Comparison of ENCODE assay signal across 8 mouse cellular contexts in the genomic region with DNA sequence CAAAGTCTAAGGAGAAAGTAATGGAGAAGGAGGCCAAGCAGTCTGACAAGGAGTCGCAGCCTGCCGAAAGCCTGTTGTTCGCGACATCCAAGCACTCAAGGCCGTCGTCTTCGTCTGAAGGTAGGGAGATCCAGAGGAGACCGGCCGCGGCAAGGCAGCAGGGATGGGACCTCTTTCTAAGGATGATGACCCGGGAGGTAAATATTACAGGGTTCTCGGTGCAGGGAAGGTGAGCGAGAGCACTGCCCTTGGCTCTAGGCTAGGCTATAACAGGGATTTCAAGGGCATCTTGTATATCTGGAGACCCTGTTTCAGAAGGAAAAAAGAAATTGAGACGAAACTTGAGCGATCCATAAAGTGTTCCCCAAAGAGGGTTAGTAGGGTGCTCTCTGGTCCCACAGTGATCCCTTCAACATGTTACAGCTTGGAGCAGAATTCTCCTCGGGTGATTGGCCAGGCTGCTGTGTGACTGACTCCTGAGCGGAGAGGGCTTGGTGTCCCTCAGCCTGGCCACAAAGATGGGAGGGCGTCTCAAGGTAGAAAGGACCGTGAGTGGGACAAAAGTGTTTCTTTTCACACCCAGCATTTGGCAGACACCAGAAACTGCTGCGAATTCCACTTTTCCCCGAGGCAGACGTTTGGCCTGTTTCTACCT. TPM values are rescaled to one million over a fixed set of nuclear protein-coding genes. Genes with fewer than 3 reads are reported as not detected.
DNase-seq lines count a peak whose midpoint lies in the region; ATAC-seq and TF ChIP-seq lines count a peak whose summit lies in the region.

No protein-coding gene starts in this region.

- H3K36me3 ChIP-seq in kidney, postnatal 0 days (ENCODE audit: insufficient read depth, low read length), result 0 out of 2 replicates have a peak, but pooled peaks cover 3% of the 10 kb centered on the region
- peaks cover 22% of the 10 kb centered on the region for H3K36me3 ChIP-seq in embryonic facial prominence, embryonic 15.5 days
- peaks cover 14% of the 10 kb centered on the region; the same call in 1 of the 2 replicates for H3K36me3 ChIP-seq in hindbrain, postnatal 0 days (ENCODE audit: insufficient read depth, low read length)
- H3K36me3 ChIP-seq in midbrain, embryonic 16.5 days (ENCODE audit: control insufficient read depth, insufficient read depth, low read length), result peaks cover 5% of the 10 kb centered on the region

- WGBS in kidney, postnatal 0 days, result 6% methylated on average over 22 of the region's 22 CpGs
- WGBS in embryonic facial prominence, embryonic 15.5 days, result 20% methylated on average over 22 of the region's 22 CpGs
- 18% methylated on average over 22 of the region's 22 CpGs for WGBS in hindbrain, postnatal 0 days
- 20% methylated on average over 22 of the region's 22 CpGs for WGBS in midbrain, embryonic 16.5 days

- peak overlapping the region; percentile 97 for H3K9ac ChIP-seq in kidney, postnatal 0 days (ENCODE audit: low read depth, low read length)
- H3K9ac ChIP-seq in embryonic facial prominence, embryonic 15.5 days, result peak overlapping the region; percentile 99
- peak overlapping the region; percentile 99 for H3K9ac ChIP-seq in hindbrain, postnatal 0 days (replicated peaks; ENCODE audit: low read length)
- H3K9ac ChIP-seq in midbrain, embryonic 16.5 days (ENCODE audit: low read depth, low read length), result peak overlapping the region; percentile 84

- TF ChIP-seq CTCF in kidney, postnatal 0 days (IDR thresholded peaks at IDR 0.05; ENCODE audit: low read depth), result no peak
- no peak for TF ChIP-seq CTCF in hindbrain, postnatal 0 days (IDR thresholded peaks at IDR 0.05; ENCODE audit: low read depth)

- H3K9me3 ChIP-seq in kidney, postnatal 0 days (replicated peaks; ENCODE audit: low read length), result no peaks in the 10 kb centered on the region
- H3K9me3 ChIP-seq in embryonic facial prominence, embryonic 15.5 days (replicated peaks), result no peaks in the 10 kb centered on the region
- no peaks in the 10 kb centered on the region for H3K9me3 ChIP-seq in hindbrain, postnatal 0 days (ENCODE audit: low read length)
- H3K9me3 ChIP-seq in midbrain, embryonic 16.5 days (replicated peaks; ENCODE audit: control insufficient read depth, low read length, poor library complexity, severe bottlenecking), result no peaks in the 10 kb centered on the region

- peaks cover 14% of the 10 kb centered on the region for H3K4me1 ChIP-seq in kidney, postnatal 0 days (replicated peaks; ENCODE audit: insufficient read depth, low read length)
- H3K4me1 ChIP-seq in embryonic facial prominence, embryonic 15.5 days, result peaks cover 21% of the 10 kb centered on the region
- peaks cover 13% of the 10 kb centered on the region for H3K4me1 ChIP-seq in hindbrain, postnatal 0 days (ENCODE audit: insufficient read depth, low read length)
- H3K4me1 ChIP-seq in midbrain, embryonic 16.5 days (ENCODE audit: control insufficient read depth, insufficient read depth, low read length), result peaks cover 20% of the 10 kb centered on the region

- peak overlapping the region; percentile 95 for H3K4me3 ChIP-seq in kidney, postnatal 0 days (replicated peaks; ENCODE audit: low read depth, low read length)
- peak overlapping the region; percentile 95 for H3K4me3 ChIP-seq in embryonic facial prominence, embryonic 15.5 days (replicated peaks)
- peak overlapping the region; percentile 97 for H3K4me3 ChIP-seq in hindbrain, postnatal 0 days (ENCODE audit: low read length)
- H3K4me3 ChIP-seq in midbrain, embryonic 16.5 days (ENCODE audit: low read depth, low read length), result peak overlapping the region; percentile 63

- peak; percentile 29 for DNase-seq in kidney, postnatal 0 days (ENCODE audit: low spot score)
- DNase-seq in kidney, postnatal 10 days, result no peak
- DNase-seq in hindbrain, postnatal 0 days (ENCODE audit: low spot score), result no peak
- no peak for DNase-seq in right cerebral cortex, postnatal 14 days
- DNase-seq in right cerebral cortex, postnatal 4 days, result no peak
- DNase-seq in gastrocnemius, adult 18-20 months (ENCODE audit: low spot score), result no peak

- peak; percentile 21; the same call in 1 of the 2 replicates for ATAC-seq in kidney, postnatal 0 days (replicated peaks; ENCODE audit: low FRiP score, low read depth)
- ATAC-seq in embryonic facial prominence, embryonic 15.5 days (ENCODE audit: insufficient number of reproducible peaks, low FRiP score, low TSS enrichment, low read depth), result no peak
- peak; percentile 11; the same call in 1 of the 2 replicates for ATAC-seq in hindbrain, postnatal 0 days
- ATAC-seq in midbrain, embryonic 16.5 days, result no peak; the same call in 1 of the 2 replicates

- peak overlapping the region; percentile 88 for H3K4me2 ChIP-seq in kidney, postnatal 0 days (ENCODE audit: low read length)
- H3K4me2 ChIP-seq in embryonic facial prominence, embryonic 15.5 days (replicated peaks), result peak overlapping the region; percentile 69
- peak overlapping the region; percentile 95 for H3K4me2 ChIP-seq in hindbrain, postnatal 0 days (ENCODE audit: low read depth, low read length)
- H3K4me2 ChIP-seq in midbrain, embryonic 16.5 days (ENCODE audit: low read length), result peak overlapping the region; percentile 75

- H3K27ac ChIP-seq in kidney, postnatal 0 days, result peak overlapping the region; percentile 78
- H3K27ac ChIP-seq in embryonic facial prominence, embryonic 15.5 days (replicated peaks), result no peak overlapping the region
- peak overlapping the region; percentile 70 for H3K27ac ChIP-seq in hindbrain, postnatal 0 days
- peak overlapping the region; percentile 50 for H3K27ac ChIP-seq in midbrain, embryonic 16.5 days (ENCODE audit: low read length)

- no peaks in the 10 kb centered on the region for H3K27me3 ChIP-seq in kidney, postnatal 0 days (ENCODE audit: insufficient read depth, low read length)
- H3K27me3 ChIP-seq in embryonic facial prominence, embryonic 15.5 days, result no peaks in the 10 kb centered on the region
- no peaks in the 10 kb centered on the region for H3K27me3 ChIP-seq in hindbrain, postnatal 0 days (ENCODE audit: insufficient read depth, low read length)
- H3K27me3 ChIP-seq in midbrain, embryonic 16.5 days (ENCODE audit: control insufficient read depth, insufficient read depth, low read depth, low read length), result no peaks in the 10 kb centered on the region

RNA-seq across cellular contexts. Expression of gene Spata33, which starts 0.6 kb away (rescaled TPM):
- polyA plus RNA-seq in kidney, postnatal 0 days (2015; fragmentation: Nextera tagmentation; extraction: Ambion mirVana), result 7.1 and 8.2 TPM in 2 replicates
- 6.9 and 9.8 TPM in 2 replicates for polyA plus RNA-seq in embryonic facial prominence, embryonic 15.5 days (2015; fragmentation: Nextera tagmentation; extraction: Ambion mirVana)
- total RNA-seq in hindbrain, postnatal 0 days (2014; rRNA removed), result 3.3 and 5.5 TPM in 2 replicates
- 8.0 and 8.3 TPM in 2 replicates for polyA plus RNA-seq in hindbrain, postnatal 0 days (2015; fragmentation: Nextera tagmentation; extraction: Ambion mirVana)
- 7.0 and 8.5 TPM in 2 replicates for polyA plus RNA-seq in midbrain, embryonic 16.5 days (2015; fragmentation: Nextera tagmentation; extraction: Ambion mirVana)
- total RNA-seq in gastrocnemius, adult 18-20 months (2021), result 1 to 10 TPM in 1 of 2 experiments, under 1 TPM in 1; 0.83 to 2.1 TPM

RNA-seq across cellular contexts. Expression of gene Chmp1a, which starts 0.7 kb away (rescaled TPM):
- polyA plus RNA-seq in kidney, postnatal 0 days (2015; fragmentation: Nextera tagmentation; extraction: Ambion mirVana), result 126 and 138 TPM in 2 replicates
- 165 TPM in 2 replicates for polyA plus RNA-seq in embryonic facial prominence, embryonic 15.5 days (2015; fragmentation: Nextera tagmentation; extraction: Ambion mirVana)
- total RNA-seq in hindbrain, postnatal 0 days (2014; rRNA removed), result 193 and 194 TPM in 2 replicates
- polyA plus RNA-seq in hindbrain, postnatal 0 days (2015; fragmentation: Nextera tagmentation; extraction: Ambion mirVana), result 203 and 208 TPM in 2 replicates
- polyA plus RNA-seq in midbrain, embryonic 16.5 days (2015; fragmentation: Nextera tagmentation; extraction: Ambion mirVana), result 231 and 232 TPM in 2 replicates
- total RNA-seq in gastrocnemius, adult 18-20 months (2021), result 10 to 100 TPM; 57.2 to 68.0 TPM

RNA-seq across cellular contexts. Expression of gene Cdk10, which starts 11.4 kb away (rescaled TPM):
- polyA plus RNA-seq in kidney, postnatal 0 days (2015; fragmentation: Nextera tagmentation; extraction: Ambion mirVana), result 28.7 and 29.2 TPM in 2 replicates
- 36.2 and 38.3 TPM in 2 replicates for polyA plus RNA-seq in embryonic facial prominence, embryonic 15.5 days (2015; fragmentation: Nextera tagmentation; extraction: Ambion mirVana)
- total RNA-seq in hindbrain, postnatal 0 days (2014; rRNA removed), result 56.1 and 91.8 TPM in 2 replicates
- 52.9 and 56.3 TPM in 2 replicates for polyA plus RNA-seq in hindbrain, postnatal 0 days (2015; fragmentation: Nextera tagmentation; extraction: Ambion mirVana)
- polyA plus RNA-seq in midbrain, embryonic 16.5 days (2015; fragmentation: Nextera tagmentation; extraction: Ambion mirVana), result 53.8 and 54.4 TPM in 2 replicates
- total RNA-seq in gastrocnemius, adult 18-20 months (2021), result 10 to 100 TPM; 11.6 to 12.1 TPM

RNA-seq across cellular contexts. Expression of gene Spata2l, which starts 22.8 kb away (rescaled TPM):
- polyA plus RNA-seq in kidney, postnatal 0 days (2015; fragmentation: Nextera tagmentation; extraction: Ambion mirVana), result 6.1 and 8.2 TPM in 2 replicates
- polyA plus RNA-seq in embryonic facial prominence, embryonic 15.5 days (2015; fragmentation: Nextera tagmentation; extraction: Ambion mirVana), result 5.7 and 6.8 TPM in 2 replicates
- 19.4 and 21.2 TPM in 2 replicates for total RNA-seq in hindbrain, postnatal 0 days (2014; rRNA removed)
- polyA plus RNA-seq in hindbrain, postnatal 0 days (2015; fragmentation: Nextera tagmentation; extraction: Ambion mirVana), result 13.4 and 15.8 TPM in 2 replicates
- 8.2 and 12.1 TPM in 2 replicates for polyA plus RNA-seq in midbrain, embryonic 16.5 days (2015; fragmentation: Nextera tagmentation; extraction: Ambion mirVana)
- 1 to 10 TPM; 1.1 to 1.7 TPM for total RNA-seq in gastrocnemius, adult 18-20 months (2021)

RNA-seq across cellular contexts. Expression of gene Dpep1, which starts 27.2 kb away (rescaled TPM):
- 29.4 and 33.9 TPM in 2 replicates for polyA plus RNA-seq in kidney, postnatal 0 days (2015; fragmentation: Nextera tagmentation; extraction: Ambion mirVana)
- 14.3 and 18.6 TPM in 2 replicates for polyA plus RNA-seq in embryonic facial prominence, embryonic 15.5 days (2015; fragmentation: Nextera tagmentation; extraction: Ambion mirVana)
- total RNA-seq in hindbrain, postnatal 0 days (2014; rRNA removed), result 1.2 and 1.8 TPM in 2 replicates
- 0.84 and 1.0 TPM in 2 replicates for polyA plus RNA-seq in hindbrain, postnatal 0 days (2015; fragmentation: Nextera tagmentation; extraction: Ambion mirVana)
- 0.14 and 0.40 TPM in 2 replicates for polyA plus RNA-seq in midbrain, embryonic 16.5 days (2015; fragmentation: Nextera tagmentation; extraction: Ambion mirVana)
- total RNA-seq in gastrocnemius, adult 18-20 months (2021), result 10 to 100 TPM in 1 of 2 experiments, 1 to 10 TPM in 1; 8.9 to 14.4 TPM

Comparison
In these comparisons a context has a peak if more than half of its experiments do, and no peak if none do; other contexts are left out.
1. ATAC-seq: peak in kidney, postnatal 0 days (single experiment) and hindbrain, postnatal 0 days (single experiment); none in embryonic facial prominence, embryonic 15.5 days (single experiment) and midbrain, embryonic 16.5 days (single experiment).
2. Peak in every context shown above with its lines, with median percentiles within 50 percentile points of each other: H3K4me2 ChIP-seq, H3K4me3 ChIP-seq and H3K9ac ChIP-seq.